Mouse (Mus musculus): ENCODE data around the gene Tspan10.
"Not testable (repeated sequence)": the region's sequence is repeated elsewhere in the genome, so short reads cannot be mapped to it uniquely, and the experiment has no call there.

The Tspan10 gene

DNA sequence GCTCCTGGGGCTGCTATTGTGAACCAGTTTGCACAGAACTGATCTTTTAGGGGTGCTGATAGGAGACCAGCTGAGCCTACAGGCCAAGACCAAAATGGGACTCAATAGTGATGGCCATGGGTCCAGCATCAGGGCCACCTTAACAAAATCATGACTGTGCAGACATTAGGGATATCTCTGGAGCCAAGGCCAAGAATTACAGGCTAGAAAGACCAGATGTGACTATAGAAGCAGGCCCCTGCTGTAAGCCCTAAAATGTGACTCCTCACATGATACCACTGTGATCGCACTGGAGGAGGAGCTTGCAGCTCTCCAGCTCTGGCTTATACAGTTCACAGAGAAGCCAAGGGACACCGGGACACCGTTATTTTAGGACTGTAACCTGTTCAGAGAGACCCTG lies at the start of gene Tspan10:
Tspan10 (plus strand) TSS at position 301 of the 400 bp plus-strand sequence.
- DNase-seq (ENCODE audit: low read depth, low spot score) = no peak

GRCm38 (mm10) chr11:120395661-120396060 lies 46.8 kb upstream of the Tspan10 start:
- no peak for DNase-seq (ENCODE audit: low read depth, low spot score)

DNA sequence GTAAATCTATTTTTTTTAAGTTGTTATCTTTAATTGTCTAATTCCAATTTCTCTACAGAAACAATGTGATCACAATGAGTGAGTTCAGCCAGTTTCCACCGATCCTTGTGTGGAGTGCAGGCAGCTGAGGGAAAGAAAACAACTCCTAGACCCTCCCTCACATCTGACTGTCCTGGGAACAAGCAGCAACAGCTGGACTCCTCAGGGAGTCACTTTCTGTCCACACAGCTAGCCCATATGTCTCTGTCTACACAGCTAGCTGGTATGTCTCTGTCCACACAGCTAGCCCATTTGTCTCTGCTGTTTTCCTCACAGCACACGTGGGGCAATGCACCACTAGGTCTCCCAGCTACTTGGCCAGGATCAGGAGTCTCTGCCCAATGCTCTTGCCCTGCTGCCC lies 44.8 kb upstream of the Tspan10 start:
- no peak for DNase-seq (ENCODE audit: low read depth, low spot score)

DNA sequence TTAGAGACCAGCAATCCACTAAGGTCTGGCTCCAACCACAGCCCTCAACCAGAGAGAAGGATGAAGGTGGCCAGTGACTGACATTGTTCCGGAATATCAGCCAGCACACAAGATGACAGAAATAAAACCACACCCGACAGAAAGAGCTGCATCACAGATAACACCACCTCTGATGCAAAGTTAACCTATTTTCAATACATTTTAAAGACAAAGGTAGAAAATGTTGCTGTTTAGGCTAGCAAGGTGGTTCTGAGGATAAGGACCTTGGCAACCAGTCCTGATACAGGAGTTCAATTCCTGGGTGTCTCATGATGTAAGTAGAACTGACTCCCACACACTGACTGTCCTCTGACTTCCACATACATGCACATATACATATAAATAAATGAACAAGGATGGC lies 43.1 kb upstream of the Tspan10 start:
- no peak for DNase-seq (ENCODE audit: low read depth, low spot score)

- DNase-seq (ENCODE audit: low read depth, low spot score) = no peak
Measured at GRCm38 (mm10) chr11:120404814-120405213, 37.6 kb upstream of the Tspan10 start.

- DNase-seq (ENCODE audit: low read depth, low spot score) = no peak
Measured at GRCm38 (mm10) chr11:120405867-120406266, 36.6 kb upstream of the Tspan10 start.

- DNase-seq (ENCODE audit: low read depth, low spot score) = no peak
Measured at GRCm38 (mm10) chr11:120406445-120406844, 36.0 kb upstream of the Tspan10 start.

DNA sequence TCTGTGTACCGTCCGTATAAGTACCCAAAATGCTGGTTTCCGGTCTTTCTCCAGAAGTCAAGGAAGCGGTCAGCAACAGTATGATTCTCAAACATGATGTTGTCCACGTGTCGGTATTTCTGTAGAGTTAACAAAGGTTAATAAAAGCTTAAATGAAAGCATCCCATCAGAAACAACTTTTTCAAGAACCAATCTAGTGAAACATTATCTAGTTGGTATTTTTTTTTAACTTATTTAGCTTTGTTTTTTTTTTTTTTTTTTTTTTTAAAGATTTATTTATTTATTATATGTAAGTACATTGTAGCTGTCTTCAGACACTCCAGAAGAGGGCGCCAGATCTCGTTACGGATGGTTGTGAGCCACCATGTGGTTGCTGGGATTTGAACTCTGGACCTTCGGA lies 28.8 kb upstream of the Tspan10 start:
- DNase-seq (ENCODE audit: low read depth, low spot score) = not testable (repeated sequence)

GRCm38 (mm10) chr11:120417852-120418251 lies 24.6 kb upstream of the Tspan10 start:
- DNase-seq (ENCODE audit: low read depth, low spot score) = no peak

DNA sequence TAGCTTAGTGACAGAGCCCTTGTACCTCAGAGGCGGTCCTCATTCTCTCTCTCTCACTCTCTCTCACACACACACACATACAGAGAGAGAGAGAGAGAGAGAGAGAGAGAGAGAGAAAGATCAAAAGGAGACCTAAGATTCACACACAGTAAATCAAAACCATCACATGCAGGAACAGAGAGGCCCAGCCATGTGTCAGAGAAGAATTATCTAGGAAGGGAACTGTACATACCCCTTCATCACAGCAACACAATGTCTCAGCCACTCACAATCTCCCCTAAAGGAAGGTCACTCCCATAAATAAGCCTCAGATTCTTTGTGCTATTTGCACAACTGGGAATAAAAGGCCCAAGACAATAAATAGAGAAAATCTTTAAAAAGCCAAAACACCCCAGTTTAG lies 23.9 kb upstream of the Tspan10 start:
- no peak for DNase-seq (ENCODE audit: low read depth, low spot score)

- DNase-seq (ENCODE audit: low read depth, low spot score) = no peak
Measured at GRCm38 (mm10) chr11:120422651-120423568, 19.5 kb upstream of the Tspan10 start.

DNA sequence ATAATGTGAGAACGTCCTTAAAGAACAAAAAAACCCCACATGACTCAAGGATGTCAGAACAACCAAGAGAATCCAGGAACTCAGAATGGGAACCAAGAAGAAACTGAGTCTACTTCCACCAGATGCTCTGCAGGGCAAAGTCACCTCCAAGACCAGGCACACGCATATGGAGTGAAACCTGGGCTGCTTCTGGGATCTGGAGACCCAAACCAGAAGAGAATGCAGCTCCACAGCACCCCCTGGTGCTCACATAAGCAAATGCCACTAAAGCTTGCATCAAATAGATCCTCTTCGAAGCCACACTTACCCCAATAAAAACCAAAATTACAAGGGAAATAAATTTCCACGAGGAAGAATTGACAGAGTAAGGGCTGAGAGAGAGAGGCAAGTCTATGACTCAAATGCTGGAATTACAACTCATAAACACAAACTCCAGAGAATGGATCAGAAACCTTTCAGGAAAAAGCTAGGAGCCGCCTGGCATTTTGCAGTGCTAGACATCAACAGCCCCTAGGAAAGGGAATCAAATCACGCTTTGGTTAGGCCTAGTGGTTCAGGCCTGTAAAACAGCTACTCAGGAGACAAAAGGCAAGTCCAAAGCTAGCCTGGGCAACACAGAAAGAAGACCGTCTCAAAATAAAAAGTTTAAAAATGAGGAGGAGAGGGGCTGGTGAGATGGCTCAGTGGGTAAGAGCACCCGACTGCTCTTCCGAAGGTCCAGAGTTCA lies 18.7 kb upstream of the Tspan10 start:
- peak; percentile 77 for DNase-seq (ENCODE audit: low read depth, low spot score)

DNA sequence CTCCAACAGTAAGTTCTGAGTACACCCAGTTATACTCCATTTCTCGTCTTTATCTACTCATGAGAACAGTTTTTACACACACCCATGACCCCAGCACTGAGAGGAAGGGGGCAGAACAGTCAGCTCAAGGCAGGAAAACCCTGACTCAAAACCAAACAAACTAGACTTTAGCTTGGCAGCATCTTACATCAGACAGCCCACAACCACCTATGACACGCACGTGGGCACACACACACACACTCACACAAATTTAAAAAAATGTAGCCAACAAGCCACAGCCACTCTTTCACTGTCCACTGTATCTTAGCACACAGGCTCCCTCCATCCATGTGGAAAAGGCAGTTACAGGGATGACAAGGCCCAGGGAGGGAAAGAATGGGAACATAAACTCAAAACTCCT lies 15.7 kb upstream of the Tspan10 start:
- no peak for DNase-seq (ENCODE audit: low read depth, low spot score)

GRCm38 (mm10) chr11:120437152-120437856 lies 5.1 kb upstream of the Tspan10 start, which contains the start of gene Nploc4:
Gene Nploc4 (minus strand): TSS chr11:120437708.
- peak; percentile 79 for DNase-seq (ENCODE audit: low read depth, low spot score)

DNA sequence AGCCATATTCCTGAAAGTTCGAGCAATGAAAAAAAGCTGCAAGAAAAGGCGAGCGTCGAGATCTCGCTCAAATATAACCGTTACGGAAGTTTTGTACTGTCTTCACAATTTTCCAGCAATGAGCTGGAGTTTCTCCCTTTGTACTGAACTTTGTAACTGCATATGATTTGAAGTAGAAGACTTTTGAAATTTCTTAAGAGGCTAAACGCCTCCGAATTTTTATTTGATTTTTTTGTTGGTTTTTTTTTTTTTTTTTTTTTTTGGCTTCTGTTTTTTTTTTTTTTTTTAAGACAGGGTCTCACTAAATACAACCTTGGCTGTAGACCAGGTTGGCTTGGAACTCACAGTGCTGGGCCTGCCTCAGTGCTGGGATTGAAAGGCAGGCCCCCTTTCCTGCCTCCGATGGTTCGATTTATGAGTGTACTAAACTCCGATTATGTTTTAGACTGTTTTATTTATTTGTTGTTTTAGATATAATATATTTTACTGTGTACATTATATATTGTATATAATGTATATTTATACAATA lies 4.5 kb upstream of the Tspan10 start:
- peak; percentile 39 for DNase-seq (ENCODE audit: low read depth, low spot score)

GRCm38 (mm10) chr11:120442765-120443280 lies 379 bp downstream of the Tspan10 start:
- DNase-seq (ENCODE audit: low read depth, low spot score) = no peak

DNA sequence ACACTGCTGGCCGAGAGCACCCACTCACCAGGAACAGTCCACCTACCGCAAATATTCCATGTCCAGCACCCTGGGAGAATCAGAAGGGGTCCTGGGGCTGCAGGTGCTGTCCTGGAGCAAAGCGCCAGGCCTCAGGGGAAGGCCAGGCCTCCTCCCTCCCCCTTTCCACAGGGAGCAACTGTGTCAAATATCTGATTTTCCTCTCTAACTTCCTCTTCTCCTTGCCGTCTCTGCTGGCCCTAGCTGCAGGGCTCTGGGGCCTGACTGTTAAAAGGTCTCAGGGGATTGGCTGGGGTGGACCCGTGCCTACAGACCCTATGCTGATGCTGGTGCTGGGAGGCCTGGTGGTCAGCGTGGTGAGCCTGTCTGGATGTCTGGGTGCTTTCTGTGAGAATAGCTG lies 1.7 kb downstream of the Tspan10 start:
- DNase-seq (ENCODE audit: low read depth, low spot score) = no peak

DNA sequence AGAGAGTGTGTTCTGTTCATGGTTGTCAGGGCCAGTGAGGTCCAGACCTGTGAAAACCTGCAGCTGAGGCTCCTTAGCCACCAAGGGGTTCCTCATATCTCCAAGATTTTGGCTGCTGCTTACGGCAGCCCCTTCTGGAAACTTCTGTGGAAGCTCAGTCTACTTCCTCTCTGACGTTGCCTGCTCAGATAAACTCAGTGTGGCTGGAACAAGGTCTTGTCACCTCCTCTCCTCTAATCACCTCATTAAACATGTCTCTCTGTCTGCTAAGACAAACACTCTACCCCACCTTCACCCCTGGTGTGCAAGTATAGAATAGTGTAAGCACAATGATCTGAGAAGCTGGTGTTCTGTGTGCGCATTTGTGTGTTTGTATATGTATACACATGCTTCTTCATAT lies 3.0 kb downstream of the Tspan10 start:
- no peak for DNase-seq (ENCODE audit: low read depth, low spot score)

DNA sequence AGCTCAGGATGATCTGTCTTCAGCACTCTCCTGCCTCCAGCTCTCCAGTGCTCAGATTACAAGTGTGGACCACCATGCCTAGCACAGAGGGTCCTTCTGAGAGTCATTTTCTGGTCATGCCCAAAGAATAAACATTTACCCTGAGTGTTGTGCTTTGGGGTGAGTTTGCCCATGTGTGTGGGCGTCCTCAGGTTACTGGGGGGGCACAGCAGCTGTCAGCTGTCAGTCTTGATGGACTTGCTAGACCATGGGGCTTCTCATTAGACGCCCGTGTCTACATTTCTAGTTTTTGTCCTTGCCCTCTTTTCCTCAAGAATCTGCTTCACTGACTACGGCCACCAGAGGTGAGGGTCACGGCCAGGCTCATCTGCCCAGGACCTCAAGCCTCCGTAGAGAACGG lies 4.7 kb downstream of the Tspan10 start:
- DNase-seq (ENCODE audit: low read depth, low spot score) = no peak

GRCm38 (mm10) chr11:120452246-120452645 lies 9.8 kb downstream of the Tspan10 start:
- DNase-seq (ENCODE audit: low read depth, low spot score) = no peak

GRCm38 (mm10) chr11:120453306-120453705 lies 10.9 kb downstream of the Tspan10 start, which contains the start of gene Pde6g:
Gene Pde6g (minus strand): TSS chr11:120453500.
- DNase-seq (ENCODE audit: low read depth, low spot score) = no peak
